In genomic region chr6:49025290-49025689, GRCm38 (mm10) we compare ENCODE assay signal across 22 mouse cellular contexts. TPM values are rescaled to one million over a fixed set of nuclear protein-coding genes. Genes with fewer than 3 reads are reported as not detected.
"Had no signal": no experiment of that assay in that cellular context is flagged by ENCODE, and none has a peak within 500 bp of the region (broad histone marks: within the 10 kb centered on the region; RNA-seq: fewer than 3 reads in every experiment).

No protein-coding gene starts in this region.

- H3K9me3 ChIP-seq: liver, embryonic 12.5 days; lung, embryonic 15.5 days; midbrain, embryonic 10.5 days; midbrain, embryonic 12.5 days; neural tube, embryonic 12.5 days; stomach, embryonic 15.5 days had no signal

- H3K27me3 ChIP-seq: lung, embryonic 15.5 days; midbrain, embryonic 12.5 days; neural tube, embryonic 12.5 days; stomach, embryonic 15.5 days had no signal

- H3K4me1 ChIP-seq: liver, embryonic 12.5 days; stomach, embryonic 15.5 days had no signal

- H3K27ac ChIP-seq: liver, embryonic 12.5 days; liver, embryonic 14.5 days; lung, embryonic 15.5 days; midbrain, embryonic 10.5 days; midbrain, embryonic 12.5 days; neural tube, embryonic 12.5 days; stomach, embryonic 15.5 days; stomach, postnatal 0 days had no signal

- H3K9ac ChIP-seq: liver, embryonic 12.5 days; liver, embryonic 14.5 days; lung, embryonic 15.5 days; midbrain, embryonic 12.5 days; neural tube, embryonic 12.5 days; stomach, embryonic 15.5 days had no signal

- H3K4me3 ChIP-seq: liver, embryonic 12.5 days; lung, embryonic 15.5 days; midbrain, embryonic 10.5 days; midbrain, embryonic 12.5 days; myocyte; neural tube, embryonic 12.5 days; stomach, embryonic 15.5 days had no signal

- DNase-seq: lung, adult 2 months; midbrain, embryonic 14.5 days; right cerebral cortex, postnatal 14 days; thymus, adult 18-20 months; thymus, postnatal 25 days; thymus, postnatal 4 days had no signal

- H3K36me3 ChIP-seq: liver, embryonic 12.5 days; lung, embryonic 15.5 days; midbrain, embryonic 10.5 days; midbrain, embryonic 12.5 days; neural tube, embryonic 12.5 days; stomach, embryonic 15.5 days had no signal

- ATAC-seq: liver, embryonic 12.5 days; midbrain, embryonic 16.5 days had no signal

- H3K4me2 ChIP-seq: liver, embryonic 12.5 days; lung, embryonic 15.5 days; midbrain, embryonic 12.5 days; neural tube, embryonic 12.5 days; stomach, embryonic 15.5 days had no signal

RNA-seq across cellular contexts. Expression of gene Svs1, which starts 38.6 kb away (rescaled TPM):
- polyA plus RNA-seq: liver, adult 2 months; liver, embryonic 12.5 days; liver, embryonic 14.5 days; liver, embryonic 16.5 days; lung, adult 2 months; lung, embryonic 15.5 days; midbrain, embryonic 10.5 days; midbrain, embryonic 12.5 days; midbrain, embryonic 14.5 days; midbrain, embryonic 16.5 days; myocyte; neural tube, embryonic 12.5 days; neural tube, embryonic 14.5 days; spleen, adult 2 months; stomach, embryonic 15.5 days; stomach, postnatal 0 days; testis, adult 2 months; urinary bladder, adult 2 months had no signal

RNA-seq across cellular contexts. Expression of gene Doxl2, which starts 50.5 kb away (rescaled TPM):
- polyA plus RNA-seq: liver, adult 2 months; liver, embryonic 12.5 days; liver, embryonic 14.5 days; liver, embryonic 16.5 days; lung, adult 2 months; lung, embryonic 15.5 days; midbrain, embryonic 10.5 days; midbrain, embryonic 12.5 days; midbrain, embryonic 14.5 days; midbrain, embryonic 16.5 days; myocyte; neural tube, embryonic 12.5 days; neural tube, embryonic 14.5 days; stomach, embryonic 15.5 days; stomach, postnatal 0 days; testis, adult 2 months; urinary bladder, adult 2 months had no signal
